ENCODE assay signal across 30 mouse cellular contexts in genomic region chr17:56146131-56146530, GRCm38 (mm10). TPM values are rescaled to one million over a fixed set of nuclear protein-coding genes. Genes with fewer than 3 reads are reported as not detected.
A peak's percentile ranks its signal among the peaks of the same experiment; 100 is the strongest.
DNase-seq lines count a peak whose midpoint lies in the region; ATAC-seq and TF ChIP-seq lines count a peak whose summit lies in the region.
"Had no signal": no experiment of that assay in that cellular context is flagged by ENCODE, and none has a peak within 500 bp of the region (broad histone marks: within the 10 kb centered on the region; RNA-seq: fewer than 3 reads in every experiment).

No protein-coding gene starts in this region.

- no peak for TF ChIP-seq POLR2A in heart, adult 2 months (IDR thresholded peaks at IDR 0.05; ENCODE audit: insufficient read depth, low read depth, low read length)

- H3K9ac ChIP-seq in heart, adult 2 months (ENCODE audit: low read depth, low read length): no peak overlapping the region
- H3K9ac ChIP-seq in midbrain, embryonic 14.5 days (replicated peaks; ENCODE audit: low read length): no peak overlapping the region
- H3K9ac ChIP-seq in midbrain, embryonic 16.5 days (ENCODE audit: low read depth, low read length): no peak overlapping the region
- H3K9ac ChIP-seq in midbrain, postnatal 0 days (replicated peaks; ENCODE audit: low read length, poor library complexity, severe bottlenecking): no peak overlapping the region
- H3K9ac ChIP-seq: embryonic facial prominence, embryonic 13.5 days; embryonic facial prominence, embryonic 15.5 days; forebrain, embryonic 12.5 days had no signal

- TF ChIP-seq EP300 in heart, adult 2 months (IDR thresholded peaks at IDR 0.05; ENCODE audit: insufficient read depth, low read depth, low read length): no peak

- H3K27ac ChIP-seq in heart, adult 2 months: no peak overlapping the region
- H3K27ac ChIP-seq in midbrain, embryonic 14.5 days (replicated peaks; ENCODE audit: low read depth, low read length): peak overlapping the region; percentile 37; the same call in 1 of the 2 replicates
- no peak overlapping the region for H3K27ac ChIP-seq in midbrain, embryonic 10.5 days (replicated peaks)
- 0 out of 2 replicates have a peak overlapping the region, but pooled peaks have one; percentile 19 for H3K27ac ChIP-seq in midbrain, embryonic 16.5 days (ENCODE audit: low read length)
- no peak overlapping the region for H3K27ac ChIP-seq in midbrain, postnatal 0 days (ENCODE audit: low read depth, low read length)
- H3K27ac ChIP-seq: embryonic facial prominence, embryonic 13.5 days; embryonic facial prominence, embryonic 15.5 days; forebrain, embryonic 10.5 days; forebrain, embryonic 12.5 days had no signal

- no peak for ATAC-seq in midbrain, embryonic 14.5 days (ENCODE audit: low FRiP score, low TSS enrichment)
- ATAC-seq in midbrain, embryonic 16.5 days: no peak
- no peak for ATAC-seq in midbrain, postnatal 0 days (ENCODE audit: low FRiP score)
- ATAC-seq: activated CD4-positive, CD25-positive, alpha-beta regulatory T cell, adult 4 months; forebrain, embryonic 14.5 days; forebrain, embryonic 16.5 days; Patski had no signal

- H3K4me2 ChIP-seq in midbrain, embryonic 14.5 days (ENCODE audit: low read length): no peak overlapping the region
- H3K4me2 ChIP-seq in midbrain, embryonic 16.5 days (ENCODE audit: low read length): no peak overlapping the region
- H3K4me2 ChIP-seq in midbrain, postnatal 0 days (ENCODE audit: low read depth, low read length, poor library complexity, severe bottlenecking): no peak overlapping the region
- H3K4me2 ChIP-seq: embryonic facial prominence, embryonic 13.5 days; embryonic facial prominence, embryonic 15.5 days; forebrain, embryonic 12.5 days had no signal

- no peaks in the 10 kb centered on the region for H3K36me3 ChIP-seq in heart, adult 2 months (ENCODE audit: control insufficient read depth, insufficient read depth, low read length)
- no peaks in the 10 kb centered on the region for H3K36me3 ChIP-seq in midbrain, embryonic 14.5 days (ENCODE audit: control insufficient read depth, insufficient read depth, low read length)
- no peaks in the 10 kb centered on the region for H3K36me3 ChIP-seq in midbrain, embryonic 10.5 days
- no peaks in the 10 kb centered on the region for H3K36me3 ChIP-seq in midbrain, embryonic 16.5 days (ENCODE audit: control insufficient read depth, insufficient read depth, low read length)
- H3K36me3 ChIP-seq in midbrain, postnatal 0 days (ENCODE audit: insufficient read depth, low read length): no peaks in the 10 kb centered on the region
- H3K36me3 ChIP-seq: embryonic facial prominence, embryonic 13.5 days; embryonic facial prominence, embryonic 15.5 days; forebrain, embryonic 10.5 days; forebrain, embryonic 12.5 days had no signal

- H3K4me1 ChIP-seq in heart, adult 2 months (ENCODE audit: control insufficient read depth, insufficient read depth, low read length): no peaks in the 10 kb centered on the region
- H3K4me1 ChIP-seq in midbrain, embryonic 14.5 days (ENCODE audit: control insufficient read depth, insufficient read depth, low read length): peaks cover 26% of the 10 kb centered on the region
- peaks cover 60% of the 10 kb centered on the region for H3K4me1 ChIP-seq in midbrain, embryonic 10.5 days
- H3K4me1 ChIP-seq in midbrain, embryonic 16.5 days (ENCODE audit: control insufficient read depth, insufficient read depth, low read length): peaks cover 21% of the 10 kb centered on the region
- H3K4me1 ChIP-seq in midbrain, postnatal 0 days (ENCODE audit: insufficient read depth, low read length): peaks cover 19% of the 10 kb centered on the region; the same call in 1 of the 2 replicates

- H3K79me2 ChIP-seq in heart, adult 2 months (replicated peaks; ENCODE audit: control insufficient read depth, insufficient read depth, low read length): no peaks in the 10 kb centered on the region

- peak; percentile 84 for DNase-seq in heart, adult 11 months
- DNase-seq in heart, adult 2 months: no peak
- DNase-seq in midbrain, embryonic 14.5 days: no peak
- DNase-seq in midbrain, embryonic 10.5 days (ENCODE audit: low spot score): no peak
- DNase-seq in midbrain, postnatal 0 days (ENCODE audit: low spot score): no peak
- peak; percentile 63 for DNase-seq in brain, adult 2 months (ENCODE audit: low read depth, low spot score)
- DNase-seq in MN1 (ENCODE audit: low spot score): no peak
- DNase-seq: adrenal gland, adult 8-10 months; adrenal gland, postnatal 14 days; adrenal gland, postnatal 36 days; cerebellum, adult 11 months; cerebellum, adult 2 months; cerebellum, adult 9-10 months; cerebellum, postnatal 14 days; cerebellum, postnatal 36 days; embryo, embryonic 11 days had no signal

- 27% methylated on average over 9 of the region's 9 CpGs for WGBS in heart, adult 2 months
- WGBS in midbrain, embryonic 14.5 days: 22% methylated on average over 9 of the region's 9 CpGs
- 19% methylated on average over 9 of the region's 9 CpGs for WGBS in midbrain, embryonic 10.5 days
- 18% methylated on average over 9 of the region's 9 CpGs for WGBS in midbrain, embryonic 16.5 days
- WGBS in midbrain, postnatal 0 days: 22% methylated on average over 9 of the region's 9 CpGs

- H3K9me3 ChIP-seq in midbrain, embryonic 14.5 days (ENCODE audit: control insufficient read depth, low read length): no peaks in the 10 kb centered on the region
- no peaks in the 10 kb centered on the region for H3K9me3 ChIP-seq in midbrain, embryonic 10.5 days (replicated peaks)
- no peaks in the 10 kb centered on the region for H3K9me3 ChIP-seq in midbrain, embryonic 16.5 days (replicated peaks; ENCODE audit: control insufficient read depth, low read length, poor library complexity, severe bottlenecking)
- no peaks in the 10 kb centered on the region for H3K9me3 ChIP-seq in midbrain, postnatal 0 days (ENCODE audit: low read length)
- H3K9me3 ChIP-seq: embryonic facial prominence, embryonic 13.5 days; embryonic facial prominence, embryonic 15.5 days; forebrain, embryonic 10.5 days; forebrain, embryonic 12.5 days had no signal

- peaks cover 4% of the 10 kb centered on the region for H3K27me3 ChIP-seq in heart, adult 2 months (ENCODE audit: control insufficient read depth, insufficient read depth, low read length)
- H3K27me3 ChIP-seq in midbrain, embryonic 14.5 days (ENCODE audit: control insufficient read depth, insufficient read depth, low read length): 0 out of 2 replicates have a peak, but pooled peaks cover 6% of the 10 kb centered on the region
- H3K27me3 ChIP-seq in midbrain, embryonic 10.5 days (ENCODE audit: low read depth, poor library complexity, severe bottlenecking): peaks cover 100% of the 10 kb centered on the region
- no peaks in the 10 kb centered on the region; the same call in 1 of the 2 replicates for H3K27me3 ChIP-seq in midbrain, embryonic 16.5 days (ENCODE audit: control insufficient read depth, insufficient read depth, low read depth, low read length)
- 0 out of 2 replicates have a peak, but pooled peaks cover 7% of the 10 kb centered on the region for H3K27me3 ChIP-seq in midbrain, postnatal 0 days (ENCODE audit: insufficient read depth, low read length)

- intact Hi-C loops in heart, adult 2 months (cut with DNase I): no loop called here

- no peak overlapping the region for H3K4me3 ChIP-seq in heart, adult 2 months
- H3K4me3 ChIP-seq in midbrain, embryonic 14.5 days (replicated peaks; ENCODE audit: low read depth, low read length): no peak overlapping the region
- H3K4me3 ChIP-seq in midbrain, embryonic 10.5 days: no peak overlapping the region
- H3K4me3 ChIP-seq in midbrain, embryonic 16.5 days (ENCODE audit: low read depth, low read length): no peak overlapping the region
- H3K4me3 ChIP-seq in midbrain, postnatal 0 days (ENCODE audit: low read depth, low read length): no peak overlapping the region
- H3K4me3 ChIP-seq: embryonic facial prominence, embryonic 13.5 days; embryonic facial prominence, embryonic 15.5 days; erythroblast, embryonic 14.5 days; forebrain, embryonic 10.5 days; forebrain, embryonic 12.5 days had no signal

- TF ChIP-seq CTCF in heart, adult 2 months (IDR thresholded peaks at IDR 0.05): no peak
- TF ChIP-seq CTCF in midbrain, postnatal 0 days (IDR thresholded peaks at IDR 0.05): no peak

RNA-seq across cellular contexts. Expression of gene Sema6b, which starts 6.0 kb away (rescaled TPM):
- 10 to 100 TPM in 1 of 2 experiments, 1 to 10 TPM in 1; 8.9 to 12.6 TPM for total RNA-seq in heart, adult 2 months (2021)
- 5.3 and 8.6 TPM in 2 replicates for polyA plus RNA-seq in heart, adult 2 months (2012; rRNA removed)
- 16.4 and 18.2 TPM in 2 replicates for polyA plus RNA-seq in midbrain, embryonic 14.5 days (2014; fragmentation: Nextera tagmentation; extraction: Ambion mirVana)
- 1.2 and 1.8 TPM in 2 replicates for polyA plus RNA-seq in midbrain, embryonic 10.5 days (2016; fragmentation: Nextera tagmentation; extraction: Ambion mirVana)
- 13.2 and 14.4 TPM in 2 replicates for polyA plus RNA-seq in midbrain, embryonic 16.5 days (2015; fragmentation: Nextera tagmentation; extraction: Ambion mirVana)
- total RNA-seq in midbrain, postnatal 0 days (2014; rRNA removed): 90.5 and 106 TPM in 2 replicates
- 15.6 and 17.4 TPM in 2 replicates for polyA plus RNA-seq in midbrain, postnatal 0 days (2015; fragmentation: Nextera tagmentation; extraction: Ambion mirVana)
- polyA plus RNA-seq: activated CD4-positive, CD25-positive, alpha-beta regulatory T cell, adult 4 months had no signal

RNA-seq across cellular contexts. Expression of gene Tnfaip8l1, which starts 16.1 kb away (rescaled TPM):
- total RNA-seq in heart, adult 2 months (2021): 1 to 10 TPM; 1.1 to 1.7 TPM
- polyA plus RNA-seq in heart, adult 2 months (2012; rRNA removed): 3.6 and 4.5 TPM in 2 replicates
- 8.5 and 10.5 TPM in 2 replicates for polyA plus RNA-seq in midbrain, embryonic 14.5 days (2014; fragmentation: Nextera tagmentation; extraction: Ambion mirVana)
- 7.2 and 8.4 TPM in 2 replicates for polyA plus RNA-seq in midbrain, embryonic 10.5 days (2016; fragmentation: Nextera tagmentation; extraction: Ambion mirVana)
- 10.5 and 10.8 TPM in 2 replicates for polyA plus RNA-seq in midbrain, embryonic 16.5 days (2015; fragmentation: Nextera tagmentation; extraction: Ambion mirVana)
- total RNA-seq in midbrain, postnatal 0 days (2014; rRNA removed): 15.1 and 17.9 TPM in 2 replicates
- 8.4 and 9.9 TPM in 2 replicates for polyA plus RNA-seq in midbrain, postnatal 0 days (2015; fragmentation: Nextera tagmentation; extraction: Ambion mirVana)

RNA-seq across cellular contexts. Expression of gene Lrg1, which starts 24.3 kb away (rescaled TPM):
- total RNA-seq in heart, adult 2 months (2021): 10 to 100 TPM; 57.0 to 74.6 TPM
- polyA plus RNA-seq in heart, adult 2 months (2012; rRNA removed): 38.2 and 77.7 TPM in 2 replicates
- polyA plus RNA-seq in midbrain, embryonic 14.5 days (2014; fragmentation: Nextera tagmentation; extraction: Ambion mirVana): 0.15 and 0.34 TPM in 2 replicates
- polyA plus RNA-seq in midbrain, embryonic 10.5 days (2016; fragmentation: Nextera tagmentation; extraction: Ambion mirVana): not detected in 2 replicates
- 0.25 and 0.30 TPM in 2 replicates for polyA plus RNA-seq in midbrain, embryonic 16.5 days (2015; fragmentation: Nextera tagmentation; extraction: Ambion mirVana)
- total RNA-seq in midbrain, postnatal 0 days (2014; rRNA removed): 0.47 and 0.49 TPM in 2 replicates
- 0.43 and 0.66 TPM in 2 replicates for polyA plus RNA-seq in midbrain, postnatal 0 days (2015; fragmentation: Nextera tagmentation; extraction: Ambion mirVana)
- total RNA-seq: ES-E14, MEL had no signal
- polyA plus RNA-seq: embryonic facial prominence, embryonic 11.5 days; forebrain, embryonic 10.5 days; forebrain, embryonic 14.5 days; forebrain, embryonic 16.5 days had no signal

RNA-seq across cellular contexts. Expression of gene Plin5, which starts 28.7 kb away (rescaled TPM):
- 100 to 1,000 TPM; 159 to 160 TPM for total RNA-seq in heart, adult 2 months (2021)
- 112 and 170 TPM in 2 replicates for polyA plus RNA-seq in heart, adult 2 months (2012; rRNA removed)
- 0.55 and 1.0 TPM in 2 replicates for polyA plus RNA-seq in midbrain, embryonic 14.5 days (2014; fragmentation: Nextera tagmentation; extraction: Ambion mirVana)
- polyA plus RNA-seq in midbrain, embryonic 10.5 days (2016; fragmentation: Nextera tagmentation; extraction: Ambion mirVana): 0.11 and 0.21 TPM in 2 replicates
- 1.2 and 2.8 TPM in 2 replicates for polyA plus RNA-seq in midbrain, embryonic 16.5 days (2015; fragmentation: Nextera tagmentation; extraction: Ambion mirVana)
- 4.3 and 4.5 TPM in 2 replicates for total RNA-seq in midbrain, postnatal 0 days (2014; rRNA removed)
- polyA plus RNA-seq in midbrain, postnatal 0 days (2015; fragmentation: Nextera tagmentation; extraction: Ambion mirVana): 4.8 and 5.9 TPM in 2 replicates
- total RNA-seq: common myeloid progenitor, adult 5-6 weeks; MEL had no signal
- polyA plus RNA-seq: activated CD4-positive, CD25-positive, alpha-beta regulatory T cell, adult 4 months; erythroblast, embryonic 14.5 days; forebrain, embryonic 12.5 days had no signal

RNA-seq across cellular contexts. Expression of gene Plin4, which starts 36.5 kb away (rescaled TPM):
- 100 to 1,000 TPM; 151 to 170 TPM for total RNA-seq in heart, adult 2 months (2021)
- polyA plus RNA-seq in heart, adult 2 months (2012; rRNA removed): 114 and 167 TPM in 2 replicates
- 0.13 TPM in 2 replicates for polyA plus RNA-seq in midbrain, embryonic 14.5 days (2014; fragmentation: Nextera tagmentation; extraction: Ambion mirVana)
- 0.04 and 0.11 TPM in 2 replicates for polyA plus RNA-seq in midbrain, embryonic 10.5 days (2016; fragmentation: Nextera tagmentation; extraction: Ambion mirVana)
- polyA plus RNA-seq in midbrain, embryonic 16.5 days (2015; fragmentation: Nextera tagmentation; extraction: Ambion mirVana): 0.05 and 0.15 TPM in 2 replicates
- 0.42 and 0.55 TPM in 2 replicates for total RNA-seq in midbrain, postnatal 0 days (2014; rRNA removed)
- 0.04 and 0.05 TPM in 2 replicates for polyA plus RNA-seq in midbrain, postnatal 0 days (2015; fragmentation: Nextera tagmentation; extraction: Ambion mirVana)
- total RNA-seq: common myeloid progenitor, adult 5-6 weeks had no signal
- polyA plus RNA-seq: embryonic facial prominence, embryonic 11.5 days; erythroblast, embryonic 14.5 days had no signal

Comparison
In these comparisons a context has a peak if more than half of its experiments do, and no peak if none do; other contexts are left out.
1. DNase-seq: peak in heart, adult 11 months (single experiment) and brain, adult 2 months (single experiment); none in heart, adult 2 months (0 of 2), midbrain, embryonic 14.5 days (single experiment), midbrain, embryonic 10.5 days (single experiment), midbrain, postnatal 0 days (single experiment) and MN1 (single experiment).
2. H3K27ac ChIP-seq: peak in midbrain, embryonic 14.5 days (single experiment) and midbrain, embryonic 16.5 days (single experiment); none in heart, adult 2 months (single experiment), midbrain, embryonic 10.5 days (single experiment) and midbrain, postnatal 0 days (single experiment).
3. RNA of gene Lrg1, which starts 24.3 kb away (polyA plus RNA-seq): 38.2 to 77.7 TPM in heart, adult 2 months; 0.43 to 0.66 TPM in midbrain, postnatal 0 days, 0.15 to 0.34 TPM in midbrain, embryonic 14.5 days, 0.25 to 0.30 TPM in midbrain, embryonic 16.5 days and not detected in midbrain, embryonic 10.5 days; every median in the first group is over 10 times any median in the second.